In the genomic region with DNA sequence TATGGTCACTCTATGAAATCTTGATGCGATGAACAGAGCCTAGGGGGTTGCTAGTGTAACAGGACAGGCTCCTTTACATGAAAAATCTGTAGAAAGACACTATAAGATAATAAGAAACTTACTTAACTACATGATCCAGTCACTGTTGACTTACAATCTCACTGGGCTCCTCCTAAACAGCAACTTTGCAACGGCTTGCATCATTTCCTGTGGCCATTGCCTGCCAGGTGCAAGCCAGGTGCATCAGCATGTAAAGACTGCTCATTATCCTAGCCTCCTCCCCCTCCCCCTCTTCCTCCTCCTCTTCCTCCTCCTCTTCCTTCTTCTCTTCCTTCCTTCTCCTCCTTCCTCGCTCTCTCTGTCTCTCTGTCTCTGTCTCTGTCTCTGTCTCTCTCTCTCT, we compare ENCODE assay signal across 29 mouse cellular contexts.
DNase-seq lines count a peak whose midpoint lies in the region; ATAC-seq and TF ChIP-seq lines count a peak whose summit lies in the region.
"Had no signal": no experiment of that assay in that cellular context is flagged by ENCODE, and none has a peak within 500 bp of the region (broad histone marks: within the 10 kb centered on the region; RNA-seq: fewer than 3 reads in every experiment).

No protein-coding gene starts in this region.

- no peaks in the 10 kb centered on the region for H3K9me3 ChIP-seq in midbrain, embryonic 11.5 days (ENCODE audit: control insufficient read depth, low read length)
- no peaks in the 10 kb centered on the region for H3K9me3 ChIP-seq in midbrain, postnatal 0 days (ENCODE audit: low read length)
- no peaks in the 10 kb centered on the region for H3K9me3 ChIP-seq in limb, embryonic 10.5 days (replicated peaks)
- H3K9me3 ChIP-seq: embryonic facial prominence, embryonic 10.5 days; embryonic facial prominence, embryonic 13.5 days; forebrain, embryonic 10.5 days; forebrain, embryonic 13.5 days; heart, embryonic 15.5 days; hindbrain, embryonic 10.5 days; hindbrain, embryonic 13.5 days had no signal

- H3K9ac ChIP-seq in midbrain, embryonic 11.5 days (ENCODE audit: low read length): no peak overlapping the region
- no peak overlapping the region for H3K9ac ChIP-seq in midbrain, postnatal 0 days (replicated peaks; ENCODE audit: low read length, poor library complexity, severe bottlenecking)
- H3K9ac ChIP-seq: embryonic facial prominence, embryonic 13.5 days; forebrain, embryonic 13.5 days; heart, embryonic 15.5 days; hindbrain, embryonic 13.5 days had no signal

- H3K4me3 ChIP-seq in midbrain, embryonic 11.5 days (ENCODE audit: low read depth, low read length): no peak overlapping the region
- H3K4me3 ChIP-seq in midbrain, postnatal 0 days (ENCODE audit: low read depth, low read length): no peak overlapping the region
- no peak overlapping the region for H3K4me3 ChIP-seq in thymus, adult 2 months (ENCODE audit: control insufficient read depth, insufficient read depth, low read length)
- no peak overlapping the region for H3K4me3 ChIP-seq in limb, embryonic 10.5 days
- H3K4me3 ChIP-seq: embryonic facial prominence, embryonic 10.5 days; embryonic facial prominence, embryonic 13.5 days; forebrain, embryonic 10.5 days; forebrain, embryonic 13.5 days; heart, adult 2 months; heart, embryonic 15.5 days; hindbrain, embryonic 10.5 days; hindbrain, embryonic 13.5 days had no signal

- DNase-seq in midbrain, embryonic 11.5 days (ENCODE audit: low spot score, missing footprints): peak; percentile 44
- DNase-seq in midbrain, postnatal 0 days (ENCODE audit: low spot score): no peak
- peak; percentile 23 for DNase-seq in thymus, adult 2 months
- DNase-seq in thymus, postnatal 14 days: peak; percentile 63
- DNase-seq in thymus, postnatal 4 days: peak; percentile 45
- no peak for DNase-seq in cerebellum, adult 18-20 months
- DNase-seq in limb, embryonic 10.5 days (ENCODE audit: low spot score): no peak
- DNase-seq in kidney, postnatal 25 days: no peak
- DNase-seq: adrenal gland, postnatal 10 days; adrenal gland, postnatal 36 days; cerebellum, adult 2 months; cerebellum, adult 9-11 months; cerebellum, postnatal 25 days; gastrocnemius, postnatal 10 days; gastrocnemius, postnatal 36 days; heart, adult 2 months; heart, postnatal 10 days; heart, postnatal 36 days had no signal

- 91% methylated on average over 3 of the region's 3 CpGs for WGBS in midbrain, embryonic 11.5 days
- 88% methylated on average over 3 of the region's 3 CpGs for WGBS in midbrain, postnatal 0 days
- 67% methylated on average over 3 of the region's 3 CpGs for WGBS in thymus, adult 2 months
- WGBS in limb, embryonic 10.5 days: 87% methylated on average over 3 of the region's 3 CpGs

- no peaks in the 10 kb centered on the region for H3K36me3 ChIP-seq in midbrain, embryonic 11.5 days (ENCODE audit: control insufficient read depth, insufficient read depth, low read length)
- no peaks in the 10 kb centered on the region for H3K36me3 ChIP-seq in midbrain, postnatal 0 days (ENCODE audit: insufficient read depth, low read length)
- H3K36me3 ChIP-seq in thymus, adult 2 months (ENCODE audit: control insufficient read depth, insufficient read depth, low read length): no peaks in the 10 kb centered on the region
- no peaks in the 10 kb centered on the region for H3K36me3 ChIP-seq in limb, embryonic 10.5 days
- H3K36me3 ChIP-seq: embryonic facial prominence, embryonic 10.5 days; embryonic facial prominence, embryonic 13.5 days; forebrain, embryonic 10.5 days; heart, embryonic 15.5 days; hindbrain, embryonic 10.5 days; hindbrain, embryonic 13.5 days had no signal

- H3K4me1 ChIP-seq in midbrain, embryonic 11.5 days (ENCODE audit: control insufficient read depth, insufficient read depth, low read length): no peaks in the 10 kb centered on the region
- no peaks in the 10 kb centered on the region for H3K4me1 ChIP-seq in midbrain, postnatal 0 days (ENCODE audit: insufficient read depth, low read length)
- peaks cover 12% of the 10 kb centered on the region for H3K4me1 ChIP-seq in thymus, adult 2 months (replicated peaks; ENCODE audit: control insufficient read depth, insufficient read depth, low read length)
- peaks cover 37% of the 10 kb centered on the region for H3K4me1 ChIP-seq in limb, embryonic 10.5 days
- H3K4me1 ChIP-seq: forebrain, embryonic 10.5 days; forebrain, embryonic 13.5 days; heart, embryonic 15.5 days; hindbrain, embryonic 10.5 days had no signal

- no peak for TF ChIP-seq CTCF in midbrain, postnatal 0 days (IDR thresholded peaks at IDR 0.05)
- TF ChIP-seq CTCF in thymus, adult 2 months (IDR thresholded peaks at IDR 0.05; ENCODE audit: borderline replicate concordance, control insufficient read depth, extremely low read depth, insufficient read depth, low read length, poor library complexity): no peak

- no peaks in the 10 kb centered on the region for H3K27me3 ChIP-seq in midbrain, embryonic 11.5 days (ENCODE audit: control insufficient read depth, insufficient read depth, low read length)
- no peaks in the 10 kb centered on the region for H3K27me3 ChIP-seq in midbrain, postnatal 0 days (ENCODE audit: insufficient read depth, low read length)
- H3K27me3 ChIP-seq in thymus, adult 2 months (ENCODE audit: control insufficient read depth, insufficient read depth, low read length): no peaks in the 10 kb centered on the region
- no peaks in the 10 kb centered on the region for H3K27me3 ChIP-seq in limb, embryonic 10.5 days (ENCODE audit: low read depth, poor library complexity, severe bottlenecking)
- H3K27me3 ChIP-seq: forebrain, embryonic 13.5 days; heart, embryonic 15.5 days; hindbrain, embryonic 13.5 days had no signal

- ATAC-seq in midbrain, embryonic 11.5 days (ENCODE audit: low FRiP score): no peak
- ATAC-seq in midbrain, postnatal 0 days (ENCODE audit: low FRiP score): no peak
- ATAC-seq: activated CD4-positive, CD25-positive, alpha-beta regulatory T cell, adult 4 months; forebrain, embryonic 13.5 days; forebrain, embryonic 16.5 days; hindbrain, embryonic 16.5 days had no signal

- TF ChIP-seq POLR2A in thymus, adult 2 months (IDR thresholded peaks at IDR 0.05; ENCODE audit: control insufficient read depth, extremely low read depth, insufficient read depth, low read length, poor library complexity): no peak

- H3K4me2 ChIP-seq in midbrain, embryonic 11.5 days: no peak overlapping the region
- no peak overlapping the region for H3K4me2 ChIP-seq in midbrain, postnatal 0 days (ENCODE audit: low read depth, low read length, poor library complexity, severe bottlenecking)
- H3K4me2 ChIP-seq: embryonic facial prominence, embryonic 13.5 days; forebrain, embryonic 13.5 days; heart, embryonic 11.5 days; heart, embryonic 15.5 days; hindbrain, embryonic 13.5 days had no signal

- no peak overlapping the region for H3K27ac ChIP-seq in midbrain, embryonic 11.5 days (ENCODE audit: low read depth, low read length)
- H3K27ac ChIP-seq in midbrain, postnatal 0 days (ENCODE audit: low read depth, low read length): no peak overlapping the region
- no peak overlapping the region for H3K27ac ChIP-seq in thymus, adult 2 months (ENCODE audit: control insufficient read depth, insufficient read depth, low read length)
- no peak overlapping the region for H3K27ac ChIP-seq in limb, embryonic 10.5 days
- H3K27ac ChIP-seq: embryonic facial prominence, embryonic 10.5 days; embryonic facial prominence, embryonic 13.5 days; forebrain, embryonic 10.5 days; forebrain, embryonic 13.5 days; heart, adult 2 months; heart, embryonic 15.5 days; hindbrain, embryonic 10.5 days; hindbrain, embryonic 13.5 days had no signal

Comparison
In these comparisons a context has a peak if more than half of its experiments do, and no peak if none do; other contexts are left out.
1. DNase-seq: peak in midbrain, embryonic 11.5 days (single experiment), thymus, adult 2 months (single experiment), thymus, postnatal 14 days (single experiment) and thymus, postnatal 4 days (single experiment); none in midbrain, postnatal 0 days (single experiment), cerebellum, adult 18-20 months (0 of 2), limb, embryonic 10.5 days (single experiment) and kidney, postnatal 25 days (0 of 2).